Mouse (Mus musculus) Patski (cell line): ENCODE measurements around the gene Pip4k2c. TPM values are rescaled to one million over a fixed set of nuclear protein-coding genes. Genes with fewer than 3 reads are reported as not detected.
"Not testable (repeated sequence)": the region's sequence is repeated elsewhere in the genome, so short reads cannot be mapped to it uniquely, and the experiment has no call there.

Experiments used
- ATAC-seq: fragments of 100-300 bp; one replicate; pipeline ENCODE4 v1.8.0; 2021
- CTCF ChIA-PET: fragments of 350-600 bp; sonication (Branson Sonifier 250); formaldehyde crosslinking; loops from one replicate; lab custom pipeline; 2022; ENCODE audit warnings: inconsistent platforms; lab: Charles Lee
- POLR2A ChIA-PET: fragments of 350-600 bp; sonication (Branson Sonifier 250); formaldehyde crosslinking; loops from one replicate; lab custom pipeline; 2022; ENCODE audit warnings: antibody characterized with exemption, inconsistent platforms; lab: Charles Lee
- DNase-seq: peaks from one replicate; pipeline ENCODE4 v3.0.0-alpha.2; 2011; ENCODE audit warnings: low read depth, low spot score
- H3K27me3 ChIP-seq: fragments of 371-371 bp; one replicate; pipeline ENCODE4 v1.5.1; 2021
- CTCF ChIP-seq: fragments of 100-300 bp; IDR thresholded peaks from one replicate; pipeline ENCODE4 v1.5.1; 2021
- in situ Hi-C: fragments of 300-500 bp; cut with MboI; formaldehyde crosslinking; loops from 3 replicates; pipeline ENCODE4 v1.11.1; 2018; ENCODE audit warnings: low pct_unique_long_range_greater_than_20kb, mixed read lengths
- polyA plus RNA-seq: library from polyadenylated mRNA; unstranded; gene quantifications from one replicate; pipeline ENCODE4 v1.2.3, GENCODE M21; 2021

Pip4k2c gene
- polyA plus RNA-seq, 1 experiment from 2014 or later = 76.8 TPM

GRCm38 (mm10) chr10:127154652-127155051 lies 56.7 kb downstream of the Pip4k2c start:
- in situ Hi-C loops = no loop called here
- CTCF ChIA-PET = interaction anchor here (1.2 to 3.6 kb wide), 5 partner anchors 9 to 68 kb away, joined by 3 to 18 read pairs (median 6); partner anchors contain the start of gene B4galnt1
- POLR2A ChIA-PET = interaction anchor here (1.7 kb wide), 1 partner anchor 12 kb away, joined by 6 read pairs; no protein-coding TSS in a partner anchor
- no peak for TF ChIP-seq CTCF
- no peaks in the 10 kb centered on the region for H3K27me3 ChIP-seq
- DNase-seq (no peak), ATAC-seq (peak; percentile 19)

- in situ Hi-C loops = no loop called here
- DNase-seq (no peak), ATAC-seq (peak; percentile 48)
- POLR2A ChIA-PET = no interaction called here
- no peaks in the 10 kb centered on the region for H3K27me3 ChIP-seq
- CTCF ChIA-PET = interaction anchor here (1.1 to 3.6 kb wide), 6 partner anchors 9 to 68 kb away, joined by 3 to 18 read pairs (median 5); partner anchors contain the start of gene B4galnt1
- no peak for TF ChIP-seq CTCF
Observed at GRCm38 (mm10) chr10:127154241-127154640, 57.1 kb downstream of the Pip4k2c start.

- no peak for TF ChIP-seq CTCF
- in situ Hi-C loops = no loop called here
- H3K27me3 ChIP-seq = no peaks in the 10 kb centered on the region
- CTCF ChIA-PET = interaction anchor here (1.1 to 3.6 kb wide), 5 partner anchors 11 to 69 kb away, joined by 3 to 18 read pairs (median 3); partner anchors contain the start of gene B4galnt1
- DNase-seq (no peak), ATAC-seq (no peak)
- POLR2A ChIA-PET = interaction anchor here (0.6 to 1.4 kb wide), 2 partner anchors 10 to 337 kb away, joined by 4 to 7 read pairs; no protein-coding TSS in a partner anchor
Observed at GRCm38 (mm10) chr10:127153323-127153722, 58.1 kb downstream of the Pip4k2c start.

GRCm38 (mm10) chr10:127152556-127152955 lies 58.8 kb downstream of the Pip4k2c start:
- in situ Hi-C loops, DNase-seq, H3K27me3 ChIP-seq, ATAC-seq: not testable (repeated sequence)
- ChIA-PET CTCF (interaction anchor here (1.5 to 3.6 kb wide), 2 partner anchors 11 to 19 kb away, joined by 3 to 18 read pairs; partner anchors contain the start of gene B4galnt1), POLR2A (interaction anchor here (0.6 to 1.4 kb wide), 2 partner anchors 11 to 338 kb away, joined by 4 to 7 read pairs; no protein-coding TSS in a partner anchor)

GRCm38 (mm10) chr10:127151233-127151632 lies 60.2 kb downstream of the Pip4k2c start:
- ChIA-PET POLR2A (interaction anchor here (0.6 kb wide), 1 partner anchor 45 kb away, joined by 3 read pairs; no protein-coding TSS in a partner anchor), CTCF (interaction anchor here (1.5 kb wide), 1 partner anchor 20 kb away, joined by 5 read pairs; no protein-coding TSS in a partner anchor)
- in situ Hi-C loops, ATAC-seq, DNase-seq, H3K27me3 ChIP-seq: not testable (repeated sequence)

- ChIA-PET POLR2A (interaction anchor here (0.6 kb wide), 1 partner anchor 46 kb away, joined by 3 read pairs; no protein-coding TSS in a partner anchor), CTCF (interaction anchor here (0.8 to 1.5 kb wide), 2 partner anchors 21 to 26 kb away, joined by 3 to 5 read pairs; no protein-coding TSS in a partner anchor)
Observed at GRCm38 (mm10) chr10:127150471-127150872, 60.9 kb downstream of the Pip4k2c start.

GRCm38 (mm10) chr10:127147135-127147534 lies 64.2 kb downstream of the Pip4k2c start:
- in situ Hi-C loops = no loop called here
- DNase-seq (no peak), ATAC-seq (peak; percentile 35)
- CTCF ChIA-PET = interaction anchor here (1.0 to 3.4 kb wide), 4 partner anchors 13 to 24 kb away, joined by 3 to 13 read pairs (median 6); partner anchors contain the start of gene B4galnt1
- H3K27me3 ChIP-seq = no peaks in the 10 kb centered on the region
- POLR2A ChIA-PET = interaction anchor here (1.1 kb wide), 1 partner anchor 17 kb away, joined by 3 read pairs; no protein-coding TSS in a partner anchor
- TF ChIP-seq CTCF = no peak

More at GRCm38 (mm10) chr10:127150471-127150872, 60.9 kb downstream of the Pip4k2c start:
- TF ChIP-seq CTCF = no peak
- DNase-seq = no peak
- H3K27me3 ChIP-seq = no peaks in the 10 kb centered on the region
- peak; percentile 38 for ATAC-seq
- in situ Hi-C loops = no loop called here

Other genes with a start within 250 kb of the Pip4k2c start
- 101 TPM for gene Ctdsp2, start 232.9 kb downstream of the Pip4k2c start, polyA plus RNA-seq
- 0.09 TPM for gene Avil, start 210.9 kb downstream of the Pip4k2c start, polyA plus RNA-seq
- gene Tsfm, start 180.7 kb downstream of the Pip4k2c start, polyA plus RNA-seq = 61.7 TPM
- gene Mettl1, start 170.2 kb downstream of the Pip4k2c start, polyA plus RNA-seq = 15.8 TPM
- 0.44 TPM for gene Eef1akmt3, start 170.1 kb downstream of the Pip4k2c start, polyA plus RNA-seq
- 0.51 TPM for gene Cyp27b1, start 163.3 kb downstream of the Pip4k2c start, polyA plus RNA-seq
- gene March9, start 151.4 kb downstream of the Pip4k2c start, polyA plus RNA-seq = 28.6 TPM
- gene Cdk4, start 148.1 kb downstream of the Pip4k2c start, polyA plus RNA-seq = 669 TPM
- gene Tspan31, start 141.3 kb downstream of the Pip4k2c start, polyA plus RNA-seq = 116 TPM
- 1.4 TPM for gene Agap2, start 136.3 kb downstream of the Pip4k2c start, polyA plus RNA-seq
- gene Os9, start 90.5 kb downstream of the Pip4k2c start, polyA plus RNA-seq = 173 TPM
- 112 TPM for gene B4galnt1, start 46.4 kb downstream of the Pip4k2c start, polyA plus RNA-seq
- gene Slc26a10, start 30.9 kb downstream of the Pip4k2c start, polyA plus RNA-seq = 0.85 TPM
- 106 TPM for gene Arhgef25, start 21.5 kb downstream of the Pip4k2c start, polyA plus RNA-seq
- 155 TPM for gene Dtx3, start 15.9 kb downstream of the Pip4k2c start, polyA plus RNA-seq
- gene Kif5a, start 51.8 kb upstream of the Pip4k2c start, polyA plus RNA-seq = 0.44 TPM
- 307 TPM for gene Dctn2, start 54.8 kb upstream of the Pip4k2c start, polyA plus RNA-seq
- gene Mbd6, start 77.4 kb upstream of the Pip4k2c start, polyA plus RNA-seq = 55.1 TPM
- gene Mars, start 100.2 kb upstream of the Pip4k2c start, polyA plus RNA-seq = 152 TPM
- not detected for gene Arhgap9, start 110.4 kb upstream of the Pip4k2c start, polyA plus RNA-seq
- gene Gli1, start 130.4 kb upstream of the Pip4k2c start, polyA plus RNA-seq = 0.23 TPM
- gene Inhbe, start 142.8 kb upstream of the Pip4k2c start, polyA plus RNA-seq = 0.01 TPM
- not detected for gene Inhbc, start 158.8 kb upstream of the Pip4k2c start, polyA plus RNA-seq
- gene R3hdm2, start 168.7 kb upstream of the Pip4k2c start, polyA plus RNA-seq = 98.4 TPM